In genomic region chr11:79671668-79672281, GRCm38 (mm10) we compare ENCODE assay signal across 8 mouse cellular contexts.
DNase-seq lines count a peak whose midpoint lies in the region; ATAC-seq and TF ChIP-seq lines count a peak whose summit lies in the region.

No protein-coding gene starts in this region.

- H3K79me2 ChIP-seq in CH12.LX (replicated peaks; ENCODE audit: control insufficient read depth, extremely low read depth, insufficient read depth, poor library complexity, severe bottlenecking) = no peaks in the 10 kb centered on the region

- no peak overlapping the region for H3K9ac ChIP-seq in intestine, postnatal 0 days (ENCODE audit: low read depth, low read length)
- no peak overlapping the region for H3K9ac ChIP-seq in intestine, embryonic 15.5 days
- no peak overlapping the region for H3K9ac ChIP-seq in CH12.LX (ENCODE audit: insufficient read depth, low read depth)
- H3K9ac ChIP-seq in limb, embryonic 11.5 days (ENCODE audit: low read length) = no peak overlapping the region

- peak; percentile 55; the same call in 1 of the 2 replicates for TF ChIP-seq EP300 in CH12.LX (IDR thresholded peaks at IDR 0.05; ENCODE audit: low read length)

- H3K27ac ChIP-seq in intestine, postnatal 0 days (ENCODE audit: low read depth, low read length) = no peak overlapping the region
- no peak overlapping the region for H3K27ac ChIP-seq in intestine, embryonic 15.5 days
- H3K27ac ChIP-seq in CH12.LX (ENCODE audit: insufficient read depth, low read depth) = peak overlapping the region; percentile 5; the same call in 1 of the 2 replicates
- no peak overlapping the region for H3K27ac ChIP-seq in limb, embryonic 11.5 days (replicated peaks; ENCODE audit: low read depth, low read length)

- H3K4me1 ChIP-seq in intestine, postnatal 0 days (replicated peaks; ENCODE audit: control insufficient read depth, insufficient read depth, low read length) = 0 out of 2 replicates have a peak, but pooled peaks cover 7% of the 10 kb centered on the region
- peaks cover 15% of the 10 kb centered on the region for H3K4me1 ChIP-seq in intestine, embryonic 15.5 days (replicated peaks)
- H3K4me1 ChIP-seq in CH12.LX (ENCODE audit: control insufficient read depth in 1 of 2, insufficient read depth in 2 of 2) = peaks cover 52 to 78% of the 10 kb centered on the region in 2 experiments
- H3K4me1 ChIP-seq in limb, embryonic 11.5 days (ENCODE audit: control insufficient read depth, insufficient read depth, low read length) = peaks cover 31% of the 10 kb centered on the region

- in situ Hi-C loops in CH12.LX (cut with MboI; ENCODE audit: low pct_ligation_motif_present, low pct_unique_long_range_greater_than_20kb, low sequenced_read_pairs) = no loop called here

- dilution Hi-C loops in CH12.LX (cut with MboI; ENCODE audit: extremely low pct_ligation_motif_present, extremely low pct_unique_long_range_greater_than_20kb, low sequenced_read_pairs) = loop anchor here (10.0 kb wide), 1 partner anchor 47 kb away; no protein-coding TSS in a partner anchor

- DNase-seq in CH12.LX (ENCODE audit: extremely low read depth) = peak; percentile 69
- DNase-seq in adrenal gland, postnatal 10 days = peak; percentile 53
- peak; percentile 57 for DNase-seq in limb, embryonic 11.5 days (ENCODE audit: low spot score)
- DNase-seq in thymus, postnatal 10 days (ENCODE audit: low spot score in 2 of 2) = peak; percentile 49 to 81
- DNase-seq in frontal cortex, postnatal 25 days (ENCODE audit: low spot score in 2 of 2) = no peak

- ATAC-seq in intestine, postnatal 0 days = no peak
- ATAC-seq in intestine, embryonic 15.5 days = no peak
- no peak for ATAC-seq in limb, embryonic 11.5 days (ENCODE audit: insufficient number of reproducible peaks, low FRiP score, low TSS enrichment, low read depth)
- no peak for ATAC-seq in granulocyte monocyte progenitor cell, adult 5-6 weeks (replicated peaks; ENCODE audit: poor library complexity, severe bottlenecking)

- TF ChIP-seq POLR2A in CH12.LX (IDR thresholded peaks at IDR 0.05; ENCODE audit: low read depth, low read length) = peak; percentile 84

- TF ChIP-seq CTCF in intestine, postnatal 0 days (IDR thresholded peaks at IDR 0.05; ENCODE audit: low read depth) = peak; percentile 76
- peak; percentile 65 to 81 for TF ChIP-seq CTCF in CH12.LX (conservative IDR thresholded peaks at IDR 0.05 in 1 of 2, IDR thresholded peaks at IDR 0.05 in 1 of 2; ENCODE audit: low read depth in 2 of 2, low read length in 2 of 2)

- peak; percentile 44 for TF ChIP-seq RAD21 in CH12.LX (IDR thresholded peaks at IDR 0.05; ENCODE audit: low read depth, low read length)

- no peaks in the 10 kb centered on the region for H3K9me3 ChIP-seq in intestine, postnatal 0 days (ENCODE audit: control insufficient read depth)
- no peaks in the 10 kb centered on the region for H3K9me3 ChIP-seq in intestine, embryonic 15.5 days
- H3K9me3 ChIP-seq in CH12.LX (replicated peaks; ENCODE audit: low read length) = peaks cover 6% of the 10 kb centered on the region
- no peaks in the 10 kb centered on the region for H3K9me3 ChIP-seq in limb, embryonic 11.5 days (ENCODE audit: control insufficient read depth, low read length)

- no peak overlapping the region for H3K4me2 ChIP-seq in intestine, postnatal 0 days (replicated peaks; ENCODE audit: low read depth)
- no peak overlapping the region for H3K4me2 ChIP-seq in intestine, embryonic 15.5 days (replicated peaks)
- H3K4me2 ChIP-seq in CH12.LX (ENCODE audit: insufficient read depth, low read depth, poor library complexity, severe bottlenecking) = no peak overlapping the region
- H3K4me2 ChIP-seq in limb, embryonic 11.5 days (ENCODE audit: low read depth, severe bottlenecking) = no peak overlapping the region

- H3K36me3 ChIP-seq in intestine, postnatal 0 days (ENCODE audit: control insufficient read depth, insufficient read depth) = no peaks in the 10 kb centered on the region
- no peaks in the 10 kb centered on the region for H3K36me3 ChIP-seq in intestine, embryonic 15.5 days
- H3K36me3 ChIP-seq in CH12.LX (replicated peaks in 1 of 2; ENCODE audit: control insufficient read depth in 1 of 2, insufficient read depth in 1 of 2, low read length in 1 of 2) = no peaks in the 10 kb centered on the region
- H3K36me3 ChIP-seq in limb, embryonic 11.5 days (ENCODE audit: control insufficient read depth, insufficient read depth, low read length) = no peaks in the 10 kb centered on the region

- H3K4me3 ChIP-seq in intestine, postnatal 0 days (ENCODE audit: low read depth, low read length) = no peak overlapping the region
- H3K4me3 ChIP-seq in intestine, embryonic 15.5 days (replicated peaks) = no peak overlapping the region
- H3K4me3 ChIP-seq in CH12.LX (replicated peaks in 1 of 3; ENCODE audit: low read depth in 2 of 3, low read length in 2 of 3, poor library complexity in 1 of 3) = no peak overlapping the region
- H3K4me3 ChIP-seq in limb, embryonic 11.5 days (ENCODE audit: low read depth, low read length) = no peak overlapping the region

- H3K27me3 ChIP-seq in intestine, postnatal 0 days (replicated peaks; ENCODE audit: control insufficient read depth, insufficient read depth, low read length) = no peaks in the 10 kb centered on the region
- no peaks in the 10 kb centered on the region for H3K27me3 ChIP-seq in intestine, embryonic 15.5 days (replicated peaks)
- H3K27me3 ChIP-seq in CH12.LX (replicated peaks) = no peaks in the 10 kb centered on the region
- H3K27me3 ChIP-seq in limb, embryonic 11.5 days (ENCODE audit: control insufficient read depth, insufficient read depth, low read length) = no peaks in the 10 kb centered on the region

- WGBS in intestine, postnatal 0 days = 66% methylated on average over 6 of the region's 6 CpGs
- WGBS in intestine, embryonic 15.5 days = 64% methylated on average over 6 of the region's 6 CpGs
- 51% methylated on average over 6 of the region's 6 CpGs for WGBS in limb, embryonic 11.5 days

TF ChIP-seq in CH12.LX, 34 proteins besides CTCF, POLR2A, EP300 and RAD21:
- TF ChIP-seq KAT2A (IDR thresholded peaks at IDR 0.05; ENCODE audit: insufficient replicate concordance, low read length) (0 out of 2 replicates have a peak, but pooled peaks have one; percentile 21), HCFC1 (IDR thresholded peaks at IDR 0.05; ENCODE audit: low read depth, low read length) (peak; percentile 38), MEF2A (IDR thresholded peaks at IDR 0.05; ENCODE audit: borderline replicate concordance, low read depth, low read length) (peak; percentile 65), MAZ (IDR thresholded peaks at IDR 0.05; ENCODE audit: low read depth, low read length) (peak; percentile 71; the same call in 1 of the 2 replicates), MAFK (IDR thresholded peaks at IDR 0.05; ENCODE audit: insufficient replicate concordance, low read length) (peak; percentile 84), MXI1 (IDR thresholded peaks at IDR 0.05; ENCODE audit: low read depth, low read length) (peak; percentile 46; the same call in 1 of the 2 replicates), SMC3 (IDR thresholded peaks at IDR 0.05; ENCODE audit: low read depth, low read length) (peak; percentile 83), USF1 (IDR thresholded peaks at IDR 0.05; ENCODE audit: low read depth, low read length) (no peak), BHLHE40 (IDR thresholded peaks at IDR 0.05; ENCODE audit: low read depth, low read length) (peak; percentile 43; the same call in 1 of the 2 replicates), CHD1 (IDR thresholded peaks at IDR 0.05; ENCODE audit: low read depth, low read length) (0 out of 2 replicates have a peak, but pooled peaks have one; percentile 38), MAX (IDR thresholded peaks at IDR 0.05; ENCODE audit: low read length) (no peak; the same call in none of the 2 replicates), JUN (IDR thresholded peaks at IDR 0.05; ENCODE audit: insufficient read depth, low read depth, low read length) (no peak), ELF1 (IDR thresholded peaks at IDR 0.05; ENCODE audit: low read depth, low read length) (peak; percentile 47; the same call in 1 of the 2 replicates), SIN3A (IDR thresholded peaks at IDR 0.05; ENCODE audit: low read length) (peak; percentile 79), IRF4 (IDR thresholded peaks at IDR 0.05; ENCODE audit: low read depth, low read length) (peak; percentile 65; the same call in 1 of the 2 replicates), GABPA (IDR thresholded peaks at IDR 0.05; ENCODE audit: insufficient replicate concordance, low read depth, low read length) (no peak), TCF12 (IDR thresholded peaks at IDR 0.05; ENCODE audit: low read depth, low read length) (peak; percentile 64; the same call in 1 of the 2 replicates), ZNF384 (IDR thresholded peaks at IDR 0.05; ENCODE audit: low read depth, low read length) (no peak), E2F4 (IDR thresholded peaks at IDR 0.05; ENCODE audit: insufficient replicate concordance, low read depth, low read length) (no peak), USF2 (conservative IDR thresholded peaks at IDR 0.05; ENCODE audit: low read depth, low read length) (no peak), TBP (conservative IDR thresholded peaks at IDR 0.05; ENCODE audit: low read depth, low read length) (peak; percentile 92), NRF1 (IDR thresholded peaks at IDR 0.05; ENCODE audit: low read depth, low read length) (0 out of 2 replicates have a peak, but pooled peaks have one; percentile 20), ZC3H11A (IDR thresholded peaks at IDR 0.05; ENCODE audit: low read depth, low read length) (no peak), JUND (conservative IDR thresholded peaks at IDR 0.05; ENCODE audit: low read depth, low read length) (no peak), PAX5 (IDR thresholded peaks at IDR 0.05; ENCODE audit: low read length) (no peak), MYC (IDR thresholded peaks at IDR 0.05; ENCODE audit: low read depth, low read length) (0 out of 2 replicates have a peak, but pooled peaks have one; percentile 52), RCOR1 (conservative IDR thresholded peaks at IDR 0.05; ENCODE audit: low read depth, low read length) (0 out of 2 replicates have a peak, but pooled peaks have one; percentile 71), NELFE (IDR thresholded peaks at IDR 0.05; ENCODE audit: low read depth, low read length) (no peak; the same call in 1 of the 2 replicates), ZKSCAN1 (IDR thresholded peaks at IDR 0.05; ENCODE audit: borderline replicate concordance, low read depth, low read length) (no peak), POLR2AphosphoS2 (IDR thresholded peaks at IDR 0.05; ENCODE audit: low read depth, low read length) (peak; percentile 62; the same call in 1 of the 2 replicates), ETS1 (conservative IDR thresholded peaks at IDR 0.05; ENCODE audit: low read depth, low read length) (peak; percentile 44; the same call in 1 of the 2 replicates), UBTF (IDR thresholded peaks at IDR 0.05; ENCODE audit: low read depth, low read length) (no peak), CHD2 (IDR thresholded peaks at IDR 0.05; ENCODE audit: low read length) (no peak), ZMIZ1 (IDR thresholded peaks at IDR 0.05; ENCODE audit: low read depth, low read length) (peak; percentile 98)

Comparison
In these comparisons a context has a peak if more than half of its experiments do, and no peak if none do; other contexts are left out.
1. DNase-seq: peak in CH12.LX (single experiment), adrenal gland, postnatal 10 days (single experiment), limb, embryonic 11.5 days (single experiment) and thymus, postnatal 10 days (2 of 2); none in frontal cortex, postnatal 25 days (0 of 2).